Mouse (Mus musculus): Measurements from ENCODE around the gene P2ry12.

Gene P2ry12

GRCm38 (mm10) chr3:59257740-59258664, 4.7 kb downstream of the P2ry12 start:
- Histone ChIP-seq H3K4me1 (replicated peaks; ENCODE audit: low read depth, low read length) (peaks cover 19% of the 10 kb centered on the region), H3K36me3 (ENCODE audit: insufficient read depth, low read length) (no peaks in the 10 kb centered on the region), H3K9me3 (ENCODE audit: low read length) (no peaks in the 10 kb centered on the region), H3K4me3 (replicated peaks; ENCODE audit: low read length) (no peak overlapping the region), H3K27me3 (ENCODE audit: insufficient read depth, low read length) (no peaks in the 10 kb centered on the region)
- TF ChIP-seq CTCF (conservative IDR thresholded peaks at IDR 0.05; ENCODE audit: low read length), result no peak
- no peak for TF ChIP-seq NANOG (IDR thresholded peaks at IDR 0.05; ENCODE audit: borderline replicate concordance, low read length)
- TF ChIP-seq POU5F1 (IDR thresholded peaks at IDR 0.05; ENCODE audit: borderline replicate concordance, low read length), result no peak

- Histone ChIP-seq H3K4me3 (replicated peaks; ENCODE audit: low read length) (no peak overlapping the region), H3K36me3 (ENCODE audit: insufficient read depth, low read length) (no peaks in the 10 kb centered on the region), H3K9me3 (ENCODE audit: low read length) (no peaks in the 10 kb centered on the region), H3K27me3 (ENCODE audit: insufficient read depth, low read length) (no peaks in the 10 kb centered on the region), H3K4me1 (replicated peaks; ENCODE audit: low read depth, low read length) (no peaks in the 10 kb centered on the region)
- TF ChIP-seq POU5F1 (IDR thresholded peaks at IDR 0.05; ENCODE audit: borderline replicate concordance, low read length) (no peak), NANOG (IDR thresholded peaks at IDR 0.05; ENCODE audit: borderline replicate concordance, low read length) (no peak), CTCF (conservative IDR thresholded peaks at IDR 0.05; ENCODE audit: low read length) (no peak)
These were observed 12.2 kb downstream of the P2ry12 start for GRCm38 (mm10) chr3:59250454-59250853.

GRCm38 (mm10) chr3:59248031-59248430, 14.6 kb downstream of the P2ry12 start:
- Histone ChIP-seq H3K4me1 (replicated peaks; ENCODE audit: low read depth, low read length) (no peaks in the 10 kb centered on the region), H3K4me3 (replicated peaks; ENCODE audit: low read length) (no peak overlapping the region), H3K27me3 (ENCODE audit: insufficient read depth, low read length) (no peaks in the 10 kb centered on the region), H3K36me3 (ENCODE audit: insufficient read depth, low read length) (no peaks in the 10 kb centered on the region), H3K9me3 (ENCODE audit: low read length) (no peaks in the 10 kb centered on the region)
- TF ChIP-seq NANOG (IDR thresholded peaks at IDR 0.05; ENCODE audit: borderline replicate concordance, low read length), result no peak
- TF ChIP-seq CTCF (conservative IDR thresholded peaks at IDR 0.05; ENCODE audit: low read length), result no peak
- TF ChIP-seq POU5F1 (IDR thresholded peaks at IDR 0.05; ENCODE audit: borderline replicate concordance, low read length), result no peak

- H3K9me3 ChIP-seq (ENCODE audit: low read length), result no peaks in the 10 kb centered on the region
- no peaks in the 10 kb centered on the region for H3K4me1 ChIP-seq (replicated peaks; ENCODE audit: low read depth, low read length)
- TF ChIP-seq POU5F1 (IDR thresholded peaks at IDR 0.05; ENCODE audit: borderline replicate concordance, low read length) (no peak), CTCF (conservative IDR thresholded peaks at IDR 0.05; ENCODE audit: low read length) (no peak), NANOG (IDR thresholded peaks at IDR 0.05; ENCODE audit: borderline replicate concordance, low read length) (no peak)
- H3K36me3 ChIP-seq (ENCODE audit: insufficient read depth, low read length), result no peaks in the 10 kb centered on the region
- no peaks in the 10 kb centered on the region for H3K27me3 ChIP-seq (ENCODE audit: insufficient read depth, low read length)
- no peak overlapping the region for H3K4me3 ChIP-seq (replicated peaks; ENCODE audit: low read length)
These were observed 19.3 kb downstream of the P2ry12 start for GRCm38 (mm10) chr3:59243384-59243783.

GRCm38 (mm10) chr3:59234878-59235277, 27.8 kb downstream of the P2ry12 start:
- TF ChIP-seq CTCF (conservative IDR thresholded peaks at IDR 0.05; ENCODE audit: low read length) (no peak), NANOG (IDR thresholded peaks at IDR 0.05; ENCODE audit: borderline replicate concordance, low read length) (no peak), POU5F1 (IDR thresholded peaks at IDR 0.05; ENCODE audit: borderline replicate concordance, low read length) (no peak)
- Histone ChIP-seq H3K27me3 (ENCODE audit: insufficient read depth, low read length) (no peaks in the 10 kb centered on the region), H3K9me3 (ENCODE audit: low read length) (no peaks in the 10 kb centered on the region), H3K4me1 (replicated peaks; ENCODE audit: low read depth, low read length) (no peaks in the 10 kb centered on the region), H3K4me3 (replicated peaks; ENCODE audit: low read length) (no peak overlapping the region), H3K36me3 (ENCODE audit: insufficient read depth, low read length) (no peaks in the 10 kb centered on the region)

GRCm38 (mm10) chr3:59230912-59231311, 31.8 kb downstream of the P2ry12 start:
- TF ChIP-seq POU5F1 (IDR thresholded peaks at IDR 0.05; ENCODE audit: borderline replicate concordance, low read length) (no peak), CTCF (conservative IDR thresholded peaks at IDR 0.05; ENCODE audit: low read length) (no peak), NANOG (IDR thresholded peaks at IDR 0.05; ENCODE audit: borderline replicate concordance, low read length) (no peak)
- Histone ChIP-seq H3K4me1 (replicated peaks; ENCODE audit: low read depth, low read length) (no peaks in the 10 kb centered on the region), H3K4me3 (replicated peaks; ENCODE audit: low read length) (no peak overlapping the region), H3K27me3 (ENCODE audit: insufficient read depth, low read length) (no peaks in the 10 kb centered on the region), H3K36me3 (ENCODE audit: insufficient read depth, low read length) (no peaks in the 10 kb centered on the region), H3K9me3 (ENCODE audit: low read length) (peaks cover 11% of the 10 kb centered on the region)

GRCm38 (mm10) chr3:59228730-59229551, 33.7 kb downstream of the P2ry12 start:
- H3K4me1 ChIP-seq (replicated peaks; ENCODE audit: low read depth, low read length), result no peaks in the 10 kb centered on the region
- H3K9me3 ChIP-seq (ENCODE audit: low read length), result peaks cover 14% of the 10 kb centered on the region
- no peaks in the 10 kb centered on the region for H3K27me3 ChIP-seq (ENCODE audit: insufficient read depth, low read length)
- TF ChIP-seq CTCF (conservative IDR thresholded peaks at IDR 0.05; ENCODE audit: low read length) (no peak), NANOG (IDR thresholded peaks at IDR 0.05; ENCODE audit: borderline replicate concordance, low read length) (no peak), POU5F1 (IDR thresholded peaks at IDR 0.05; ENCODE audit: borderline replicate concordance, low read length) (no peak)
- no peaks in the 10 kb centered on the region for H3K36me3 ChIP-seq (ENCODE audit: insufficient read depth, low read length)
- H3K4me3 ChIP-seq (replicated peaks; ENCODE audit: low read length), result no peak overlapping the region

GRCm38 (mm10) chr3:59227696-59228095, 35.0 kb downstream of the P2ry12 start:
- H3K9me3 ChIP-seq (ENCODE audit: low read length), result peaks cover 14% of the 10 kb centered on the region
- no peaks in the 10 kb centered on the region for H3K27me3 ChIP-seq (ENCODE audit: insufficient read depth, low read length)
- H3K4me1 ChIP-seq (replicated peaks; ENCODE audit: low read depth, low read length), result no peaks in the 10 kb centered on the region
- H3K4me3 ChIP-seq (replicated peaks; ENCODE audit: low read length), result no peak overlapping the region
- H3K36me3 ChIP-seq (ENCODE audit: insufficient read depth, low read length), result no peaks in the 10 kb centered on the region
- TF ChIP-seq NANOG (IDR thresholded peaks at IDR 0.05; ENCODE audit: borderline replicate concordance, low read length) (no peak), CTCF (conservative IDR thresholded peaks at IDR 0.05; ENCODE audit: low read length) (no peak), POU5F1 (IDR thresholded peaks at IDR 0.05; ENCODE audit: borderline replicate concordance, low read length) (no peak)

Measured in E14TG2a.4 (cell line).